ENCODE assay signal across 9 mouse cellular contexts in the genomic region with DNA sequence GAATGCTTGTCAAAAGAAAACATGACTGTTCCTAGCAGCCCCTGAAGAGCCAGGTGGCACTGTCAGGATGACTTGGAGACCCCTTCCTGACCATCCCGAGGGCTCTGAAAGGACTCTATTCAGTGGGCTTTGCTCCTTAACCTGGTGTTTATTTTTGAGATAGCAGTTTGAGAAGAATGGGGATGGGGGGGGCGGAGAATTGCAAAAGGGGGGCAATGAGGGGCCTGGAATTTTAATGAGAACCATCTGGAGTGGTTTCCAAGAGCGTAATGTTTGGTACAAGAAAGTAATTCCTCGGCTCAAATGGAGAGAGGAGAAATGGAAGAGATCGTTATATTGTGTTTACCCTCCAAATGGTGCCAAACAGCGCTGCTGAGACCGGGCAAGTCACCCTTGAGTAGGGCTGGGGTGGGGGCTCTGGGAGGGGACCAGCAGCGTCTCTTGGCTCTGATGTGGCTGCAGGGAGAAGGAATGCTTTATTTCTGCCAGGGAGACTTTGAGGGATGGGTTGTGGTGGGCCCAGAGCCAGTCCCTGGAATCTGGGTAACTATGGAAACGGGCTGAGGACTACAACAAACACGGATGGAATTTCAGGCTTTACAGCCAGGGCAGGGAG. TPM values are rescaled to one million over a fixed set of nuclear protein-coding genes. Genes with fewer than 3 reads are reported as not detected.
A peak's percentile ranks its signal among the peaks of the same experiment; 100 is the strongest.
DNase-seq lines count a peak whose midpoint lies in the region; ATAC-seq lines count a peak whose summit lies in the region.
"Had no signal": no experiment of that assay in that cellular context is flagged by ENCODE, and none has a peak within 500 bp of the region (broad histone marks: within the 10 kb centered on the region; RNA-seq: fewer than 3 reads in every experiment).

No protein-coding gene starts in this region.

- peak overlapping the region; percentile 43 for H3K4me2 ChIP-seq in forebrain, embryonic 15.5 days (replicated peaks)
- H3K4me2 ChIP-seq in midbrain, embryonic 13.5 days (replicated peaks): peak overlapping the region; percentile 31

- no peaks in the 10 kb centered on the region for H3K27me3 ChIP-seq in forebrain, embryonic 15.5 days
- H3K27me3 ChIP-seq in limb, embryonic 10.5 days (ENCODE audit: low read depth, poor library complexity, severe bottlenecking): no peaks in the 10 kb centered on the region; the same call in 1 of the 2 replicates
- H3K27me3 ChIP-seq in midbrain, embryonic 13.5 days: 0 out of 2 replicates have a peak, but pooled peaks cover 5% of the 10 kb centered on the region

- H3K9ac ChIP-seq in forebrain, embryonic 15.5 days (replicated peaks): no peak overlapping the region
- no peak overlapping the region for H3K9ac ChIP-seq in midbrain, embryonic 13.5 days (replicated peaks)

- peak; percentile 75 for DNase-seq in 3134 (ENCODE audit: extremely low read depth, insufficient read length, low spot score)
- DNase-seq in adrenal gland, adult 8-10 months: peak; percentile 58
- peak; percentile 68 for DNase-seq in heart, postnatal 36 days
- peak; percentile 79 for DNase-seq in limb, embryonic 10.5 days (ENCODE audit: low spot score)
- DNase-seq in yolk sac, embryonic 10.5 days (ENCODE audit: low spot score): peak; percentile 78

- no peaks in the 10 kb centered on the region for H3K36me3 ChIP-seq in forebrain, embryonic 15.5 days
- no peaks in the 10 kb centered on the region for H3K36me3 ChIP-seq in limb, embryonic 10.5 days
- no peaks in the 10 kb centered on the region for H3K36me3 ChIP-seq in midbrain, embryonic 13.5 days

- ATAC-seq in forebrain, embryonic 15.5 days (replicated peaks): peak; percentile 91
- ATAC-seq in midbrain, embryonic 13.5 days: peak; percentile 90
- ATAC-seq in CD4-positive, CD25-positive, alpha-beta regulatory T cell, adult 4 months: no peak

- H3K4me3 ChIP-seq in forebrain, embryonic 15.5 days: peak overlapping the region; percentile 26
- H3K4me3 ChIP-seq in limb, embryonic 10.5 days: peak overlapping the region; percentile 43
- H3K4me3 ChIP-seq in midbrain, embryonic 13.5 days (replicated peaks): no peak overlapping the region

- H3K27ac ChIP-seq in forebrain, embryonic 15.5 days (replicated peaks): peak overlapping the region; percentile 84
- H3K27ac ChIP-seq in limb, embryonic 10.5 days: peak overlapping the region; percentile 91
- H3K27ac ChIP-seq in midbrain, embryonic 13.5 days: 0 out of 2 replicates have a peak overlapping the region, but pooled peaks have one; percentile 40
- H3K27ac ChIP-seq: macrophage had no signal

- H3K9me3 ChIP-seq in forebrain, embryonic 15.5 days: no peaks in the 10 kb centered on the region
- H3K9me3 ChIP-seq in limb, embryonic 10.5 days (replicated peaks): no peaks in the 10 kb centered on the region
- no peaks in the 10 kb centered on the region for H3K9me3 ChIP-seq in midbrain, embryonic 13.5 days

- WGBS in forebrain, embryonic 15.5 days: 3% methylated on average over 10 of the region's 10 CpGs
- WGBS in limb, embryonic 10.5 days: 1% methylated on average over 10 of the region's 10 CpGs
- WGBS in midbrain, embryonic 13.5 days: 8% methylated on average over 10 of the region's 10 CpGs

- intact Hi-C loops in heart, postnatal 36 days (cut with DNase I): no loop called here

- peaks cover 29% of the 10 kb centered on the region for H3K4me1 ChIP-seq in forebrain, embryonic 15.5 days
- H3K4me1 ChIP-seq in limb, embryonic 10.5 days: peaks cover 50% of the 10 kb centered on the region
- peaks cover 30% of the 10 kb centered on the region for H3K4me1 ChIP-seq in midbrain, embryonic 13.5 days (replicated peaks)

RNA-seq across cellular contexts. Expression of a gene that starts 17.3 kb away (rescaled TPM):
- 10 to 100 TPM; 33.8 to 46.8 (median 43.5) TPM for total RNA-seq in adrenal gland, adult 8-10 months (2022)
- 48.1 and 49.6 TPM in 2 replicates for polyA plus RNA-seq in forebrain, embryonic 15.5 days (2015; fragmentation: Nextera tagmentation; extraction: Ambion mirVana)
- 10 to 100 TPM; 53.0 to 53.1 TPM for total RNA-seq in heart, postnatal 36 days (2021)
- 46.5 and 57.1 TPM in 2 replicates for polyA plus RNA-seq in limb, embryonic 10.5 days (2016; fragmentation: Nextera tagmentation; extraction: Ambion mirVana)
- polyA plus RNA-seq in midbrain, embryonic 13.5 days (2015; fragmentation: Nextera tagmentation; extraction: Ambion mirVana): 48.3 and 51.6 TPM in 2 replicates
- polyA plus RNA-seq in CD4-positive, CD25-positive, alpha-beta regulatory T cell, adult 4 months (2017; shearing (Covaris generic)): 10 to 100 TPM; 52.0 to 61.4 TPM

RNA-seq across cellular contexts. Expression of a gene that starts 17.5 kb away (rescaled TPM):
- 100 to 1,000 TPM; 286 to 364 (median 329) TPM for total RNA-seq in adrenal gland, adult 8-10 months (2022)
- polyA plus RNA-seq in forebrain, embryonic 15.5 days (2015; fragmentation: Nextera tagmentation; extraction: Ambion mirVana): 148 and 166 TPM in 2 replicates
- 100 to 1,000 TPM; 341 to 347 TPM for total RNA-seq in heart, postnatal 36 days (2021)
- polyA plus RNA-seq in limb, embryonic 10.5 days (2016; fragmentation: Nextera tagmentation; extraction: Ambion mirVana): 154 and 168 TPM in 2 replicates
- polyA plus RNA-seq in midbrain, embryonic 13.5 days (2015; fragmentation: Nextera tagmentation; extraction: Ambion mirVana): 179 and 203 TPM in 2 replicates
- polyA plus RNA-seq in CD4-positive, CD25-positive, alpha-beta regulatory T cell, adult 4 months (2017; shearing (Covaris generic)): 100 to 1,000 TPM in 1 of 2 experiments, 10 to 100 TPM in 1; 88.7 to 111 TPM

Comparison
In these comparisons a context has a peak if more than half of its experiments do, and no peak if none do; other contexts are left out.
1. H3K27ac ChIP-seq: peak in every context shown above with its lines; median percentile 91 in limb, embryonic 10.5 days; 84 in forebrain, embryonic 15.5 days; 40 in midbrain, embryonic 13.5 days.